Mouse (Mus musculus): ENCODE measurements at regions not wholly inside any gene's neighbourhood (a gene's known extent, or its start where the extent isn't known, plus 50 kb on each side); places are given as distances from the start of the nearest gene placed in this dataset.

DNA sequence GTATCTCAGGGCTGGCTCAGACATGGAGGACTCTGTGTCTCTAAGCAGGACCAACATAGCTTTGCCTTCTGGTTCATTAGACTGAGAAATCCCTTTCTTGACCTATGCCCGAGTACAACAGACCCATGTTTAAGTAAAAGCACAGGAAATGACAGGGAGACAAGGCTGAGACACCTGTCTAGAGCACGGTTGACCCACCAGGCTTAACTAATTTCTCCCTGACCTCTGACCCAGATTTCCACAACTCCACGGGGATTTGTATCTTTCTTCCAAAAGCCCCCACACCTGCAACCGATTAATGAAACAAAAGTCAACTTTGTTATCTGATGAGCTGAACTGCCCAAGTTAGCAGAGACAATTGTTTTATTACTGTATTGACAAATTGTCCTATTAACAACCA is 553.7 kb downstream of the Tmem182 start:
- no peak for TF ChIP-seq CTCF (IDR thresholded peaks at IDR 0.05)
- TF ChIP-seq EP300 (IDR thresholded peaks at IDR 0.05) = no peak
